Mouse (Mus musculus) liver, postnatal 0 days (tissue): ENCODE data around the gene Vrk1.

Source experiments
- CTCF ChIP-seq: sonication (generic); IDR thresholded peaks from 2 replicates; pipeline ENCODE4 v1.5.1; 2016; ENCODE audit warnings: antibody characterized with exemption, low read depth
- EP300 ChIP-seq: IDR thresholded peaks from 2 replicates; pipeline ENCODE4 v1.6.1; 2016; ENCODE audit warnings: antibody characterized with exemption, low read depth, mild to moderate bottlenecking

GRCm38 (mm10) chr12:106034267-106034666 is 24.2 kb downstream of the Vrk1 start:
- TF ChIP-seq CTCF = no peak
- 0 out of 2 replicates have a peak, but pooled peaks have one; percentile 4 for TF ChIP-seq EP300
